Mouse (Mus musculus): ENCODE data around the gene Cad. TPM values are rescaled to one million over a fixed set of nuclear protein-coding genes. Genes with fewer than 3 reads are reported as not detected.

Gene Cad
- polyA plus RNA-seq, 1 experiment, result 27.6 TPM

- H3K4me3 ChIP-seq (replicated peaks; ENCODE audit: extremely low read depth, low read depth, low read length), result no peak within 1 kb of the TSS
- TF ChIP-seq CTCF (IDR thresholded peaks at IDR 0.05; ENCODE audit: insufficient read depth, low read length) (no peak), POLR2A (IDR thresholded peaks at IDR 0.05; ENCODE audit: borderline replicate concordance, extremely low read depth, low read depth, low read length) (no peak)
- no peaks in the 10 kb centered on the region for H3K4me1 ChIP-seq (ENCODE audit: control insufficient read depth, insufficient read depth, low read length)
- no peak for DNase-seq
- 75% methylated on average over 9 of the region's 9 CpGs for WGBS
These were observed 51.3 kb downstream of the Cad start, which contains the start of gene Dnajc5g for GRCm38 (mm10) chr5:31105814-31106335. Gene Dnajc5g, plus strand, starts transcription at chr5:31106285.

GRCm38 (mm10) chr5:31108000-31108490 lies 53.5 kb downstream of the Cad start, which contains the start of gene Slc30a3:
Gene Slc30a3, minus strand, starts transcription at chr5:31108237.
- WGBS, result 84% methylated on average over 18 of the region's 18 CpGs
- DNase-seq, result no peak
- Histone ChIP-seq H3K4me1 (ENCODE audit: control insufficient read depth, insufficient read depth, low read length) (no peaks in the 10 kb centered on the region), H3K4me3 (replicated peaks; ENCODE audit: extremely low read depth, low read depth, low read length) (no peak within 1 kb of the TSS)
- TF ChIP-seq CTCF (IDR thresholded peaks at IDR 0.05; ENCODE audit: insufficient read depth, low read length) (no peak), POLR2A (IDR thresholded peaks at IDR 0.05; ENCODE audit: borderline replicate concordance, extremely low read depth, low read depth, low read length) (no peak)

DNA sequence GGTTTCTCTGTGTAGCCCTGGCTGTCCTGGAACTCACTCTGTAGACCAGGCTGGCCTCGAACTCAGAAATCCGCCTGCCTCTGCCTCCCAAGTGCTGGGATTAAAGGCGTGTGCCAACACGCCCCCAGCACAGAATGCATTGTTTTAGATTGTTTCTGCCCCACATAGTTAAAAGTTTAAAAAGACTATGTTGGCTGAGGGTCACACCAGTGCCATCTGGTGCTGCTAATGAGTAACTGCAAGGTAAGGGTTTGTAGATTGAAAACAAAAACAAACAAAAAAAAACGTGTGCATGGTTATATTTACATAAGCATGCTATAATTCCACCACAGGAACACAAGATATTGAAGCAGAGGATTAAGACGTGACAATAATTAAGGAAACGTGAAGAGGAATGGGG lies 56.2 kb downstream of the Cad start:
- 25% methylated on average over 7 of the region's 7 CpGs for WGBS

GRCm38 (mm10) chr5:31116354-31116753 lies 61.8 kb downstream of the Cad start, which contains the start of gene Trim54:
Gene Trim54, plus strand, starts transcription at chr5:31116712.
- DNase-seq, result no peak
- no peak for TF ChIP-seq CTCF (IDR thresholded peaks at IDR 0.05; ENCODE audit: insufficient read depth, low read length)
- TF ChIP-seq POLR2A (IDR thresholded peaks at IDR 0.05; ENCODE audit: borderline replicate concordance, extremely low read depth, low read depth, low read length), result no peak
- WGBS, result 26% methylated on average over 3 of the region's 3 CpGs
- no peaks in the 10 kb centered on the region for H3K4me1 ChIP-seq (ENCODE audit: control insufficient read depth, insufficient read depth, low read length)
- no peak within 1 kb of the TSS for H3K4me3 ChIP-seq (replicated peaks; ENCODE audit: extremely low read depth, low read depth, low read length)

More for the DNA sequence above, 56.2 kb downstream of the Cad start:
- no peak for DNase-seq
- no peaks in the 10 kb centered on the region for H3K4me1 ChIP-seq (ENCODE audit: control insufficient read depth, insufficient read depth, low read length)
- H3K4me3 ChIP-seq (replicated peaks; ENCODE audit: extremely low read depth, low read depth, low read length), result no peak overlapping the region
- TF ChIP-seq CTCF (IDR thresholded peaks at IDR 0.05; ENCODE audit: insufficient read depth, low read length), result no peak
- no peak for TF ChIP-seq POLR2A (IDR thresholded peaks at IDR 0.05; ENCODE audit: borderline replicate concordance, extremely low read depth, low read depth, low read length)

DNA sequence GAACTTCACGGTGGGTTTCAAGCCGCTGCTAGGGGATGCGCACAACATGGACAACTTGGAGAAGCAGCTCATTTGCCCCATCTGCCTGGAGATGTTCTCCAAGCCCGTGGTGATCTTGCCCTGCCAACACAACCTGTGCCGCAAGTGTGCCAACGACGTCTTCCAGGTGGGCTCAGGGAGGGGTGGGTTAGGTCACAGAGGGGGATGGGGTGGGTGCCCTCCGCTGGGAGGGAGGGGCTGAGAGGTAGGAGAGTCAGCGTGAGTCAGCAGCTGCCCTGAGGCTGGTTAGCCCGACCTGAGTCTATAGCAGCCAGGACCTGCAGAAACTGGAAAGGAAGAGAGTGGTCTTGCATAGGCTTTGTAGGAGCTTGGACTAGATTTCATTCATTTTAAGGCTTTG lies 62.3 kb downstream of the Cad start:
- no peak for DNase-seq
- Histone ChIP-seq H3K4me3 (replicated peaks; ENCODE audit: extremely low read depth, low read depth, low read length) (no peak overlapping the region), H3K4me1 (ENCODE audit: control insufficient read depth, insufficient read depth, low read length) (no peaks in the 10 kb centered on the region)
- TF ChIP-seq CTCF (IDR thresholded peaks at IDR 0.05; ENCODE audit: insufficient read depth, low read length), result no peak
- TF ChIP-seq POLR2A (IDR thresholded peaks at IDR 0.05; ENCODE audit: borderline replicate concordance, extremely low read depth, low read depth, low read length), result no peak
- WGBS, result 25% methylated on average over 10 of the region's 10 CpGs

- 68% methylated on average over 8 of the region's 8 CpGs for WGBS
- H3K4me3 ChIP-seq (replicated peaks; ENCODE audit: extremely low read depth, low read depth, low read length), result no peak overlapping the region
- DNase-seq, result no peak
- no peaks in the 10 kb centered on the region for H3K4me1 ChIP-seq (ENCODE audit: control insufficient read depth, insufficient read depth, low read length)
- TF ChIP-seq POLR2A (IDR thresholded peaks at IDR 0.05; ENCODE audit: borderline replicate concordance, extremely low read depth, low read depth, low read length), result no peak
- TF ChIP-seq CTCF (IDR thresholded peaks at IDR 0.05; ENCODE audit: insufficient read depth, low read length), result no peak
These were observed 66.5 kb downstream of the Cad start for GRCm38 (mm10) chr5:31121111-31121510.

GRCm38 (mm10) chr5:31123481-31123880 lies 68.9 kb downstream of the Cad start:
- Histone ChIP-seq H3K4me1 (ENCODE audit: control insufficient read depth, insufficient read depth, low read length) (no peaks in the 10 kb centered on the region), H3K4me3 (replicated peaks; ENCODE audit: extremely low read depth, low read depth, low read length) (no peak overlapping the region)
- no peak for TF ChIP-seq POLR2A (IDR thresholded peaks at IDR 0.05; ENCODE audit: borderline replicate concordance, extremely low read depth, low read depth, low read length)
- TF ChIP-seq CTCF (IDR thresholded peaks at IDR 0.05; ENCODE audit: insufficient read depth, low read length), result no peak
- 46% methylated on average over 2 of the region's 2 CpGs for WGBS
- DNase-seq, result no peak

DNA sequence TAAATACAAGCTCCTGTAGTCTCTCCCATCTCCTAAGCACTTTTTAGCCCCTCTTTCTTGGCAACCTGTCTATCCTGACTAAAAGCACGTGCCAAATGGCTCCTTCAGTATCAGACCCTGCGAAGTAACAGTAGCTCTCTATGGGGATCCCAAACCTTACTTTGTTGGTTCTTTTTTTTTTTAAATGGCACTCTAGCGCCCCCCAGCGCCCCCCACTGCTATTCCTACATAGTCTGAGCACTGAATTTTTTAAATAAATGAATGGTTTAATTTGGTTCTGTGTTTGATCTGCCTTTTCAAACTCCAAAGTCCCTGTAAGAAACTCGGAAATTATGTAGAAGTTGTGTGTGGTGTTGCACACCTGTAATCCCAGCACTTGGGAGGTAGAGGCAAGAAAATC lies 71.5 kb downstream of the Cad start:
- 37% methylated on average over 5 of the region's 5 CpGs for WGBS
- DNase-seq, result no peak
- no peaks in the 10 kb centered on the region for H3K4me1 ChIP-seq (ENCODE audit: control insufficient read depth, insufficient read depth, low read length)
- no peak for TF ChIP-seq CTCF (IDR thresholded peaks at IDR 0.05; ENCODE audit: insufficient read depth, low read length)
- no peak for TF ChIP-seq POLR2A (IDR thresholded peaks at IDR 0.05; ENCODE audit: borderline replicate concordance, extremely low read depth, low read depth, low read length)
- no peak overlapping the region for H3K4me3 ChIP-seq (replicated peaks; ENCODE audit: extremely low read depth, low read depth, low read length)

Other genes starting within 250 kb of the Cad start
- gene Mapre3, start 240.1 kb upstream of the Cad start, polyA plus RNA-seq (2012; rRNA removed), result 66.2 and 81.8 TPM in 2 replicates
- gene Tmem214, start 186.8 kb upstream of the Cad start, polyA plus RNA-seq (2012; rRNA removed), result 85.7 and 86.6 TPM in 2 replicates
- gene Agbl5, start 166.1 kb upstream of the Cad start, polyA plus RNA-seq (2012; rRNA removed), result 19.2 and 20.8 TPM in 2 replicates
- 218 and 230 TPM in 2 replicates for gene Ost4, start 147.0 kb upstream of the Cad start, polyA plus RNA-seq (2012; rRNA removed)
- gene Emilin1, start 141.4 kb upstream of the Cad start, polyA plus RNA-seq (2012; rRNA removed), result 89.9 and 107 TPM in 2 replicates
- gene Khk, start 133.3 kb upstream of the Cad start, polyA plus RNA-seq (2012; rRNA removed), result 39.0 and 46.6 TPM in 2 replicates
- gene Cgref1, start 109.2 kb upstream of the Cad start, polyA plus RNA-seq (2012; rRNA removed), result 2.7 and 5.7 TPM in 2 replicates
- gene Preb, start 94.4 kb upstream of the Cad start, polyA plus RNA-seq (2012; rRNA removed), result 196 and 253 TPM in 2 replicates
- 0.95 and 1.2 TPM in 2 replicates for gene Tcf23, start 86.1 kb upstream of the Cad start, polyA plus RNA-seq (2012; rRNA removed)
- gene Atraid, start 6.5 kb upstream of the Cad start, polyA plus RNA-seq (2012; rRNA removed), result 113 and 122 TPM in 2 replicates
- 16.3 and 19.1 TPM in 2 replicates for gene Slc5a6, start 5.9 kb upstream of the Cad start, polyA plus RNA-seq (2012; rRNA removed)
- not detected in 2 replicates for gene Dnajc5g, start 51.5 kb downstream of the Cad start, polyA plus RNA-seq (2012; rRNA removed)
- gene Slc30a3, start 53.5 kb downstream of the Cad start, polyA plus RNA-seq (2012; rRNA removed), result 0.10 TPM in 1 of 2 replicates, not detected in the other
- 3.8 and 14.9 TPM in 2 replicates for gene Trim54, start 61.9 kb downstream of the Cad start, polyA plus RNA-seq (2012; rRNA removed)
- not detected in 2 replicates for gene Ucn, start 84.0 kb downstream of the Cad start, polyA plus RNA-seq (2012; rRNA removed)
- gene Mpv17, start 99.5 kb downstream of the Cad start, polyA plus RNA-seq (2012; rRNA removed), result 86.4 and 93.4 TPM in 2 replicates
- gene Gm29609, start 125.1 kb downstream of the Cad start, polyA plus RNA-seq (2012; rRNA removed), result 2.2 and 2.7 TPM in 2 replicates
- gene Gtf3c2, start 125.4 kb downstream of the Cad start, polyA plus RNA-seq (2012; rRNA removed), result 39.2 and 59.2 TPM in 2 replicates
- 80.9 and 97.0 TPM in 2 replicates for gene Snx17, start 138.4 kb downstream of the Cad start, polyA plus RNA-seq (2012; rRNA removed)
- gene Eif2b4, start 138.7 kb downstream of the Cad start, polyA plus RNA-seq (2012; rRNA removed), result 28.3 and 44.9 TPM in 2 replicates
- 45.2 and 52.4 TPM in 2 replicates for gene Zfp513, start 147.5 kb downstream of the Cad start, polyA plus RNA-seq (2012; rRNA removed)
- 67.4 and 89.5 TPM in 2 replicates for gene Ppm1g, start 165.9 kb downstream of the Cad start, polyA plus RNA-seq (2012; rRNA removed)
- 170 and 188 TPM in 2 replicates for gene Nrbp1, start 186.1 kb downstream of the Cad start, polyA plus RNA-seq (2012; rRNA removed)
- 0.36 and 0.70 TPM in 2 replicates for gene Gm9970, start 186.5 kb downstream of the Cad start, polyA plus RNA-seq (2012; rRNA removed)
- 71.3 and 75.9 TPM in 2 replicates for gene Krtcap3, start 196.9 kb downstream of the Cad start, polyA plus RNA-seq (2012; rRNA removed)
- gene Ift172, start 236.3 kb downstream of the Cad start, polyA plus RNA-seq (2012; rRNA removed), result 45.0 and 47.8 TPM in 2 replicates
- gene Fndc4, start 241.3 kb downstream of the Cad start, polyA plus RNA-seq (2012; rRNA removed), result 11.7 and 17.8 TPM in 2 replicates
- gene Gckr, start 242.7 kb downstream of the Cad start, polyA plus RNA-seq (2012; rRNA removed), result 0.05 and 0.11 TPM in 2 replicates

All from lung, adult 2 months (tissue).